Mouse (Mus musculus): ENCODE data around the gene Gng3.
"Not testable (repeated sequence)": the region's sequence is repeated elsewhere in the genome, so short reads cannot be mapped to it uniquely, and the experiment has no call there.

Gene Gng3

GRCm38 (mm10) chr19:8839103-8839907 is at the start of gene Gng3:
Gene Gng3, minus strand, starts transcription at chr19:8839194.
- peak; percentile 65 for DNase-seq (ENCODE audit: extremely low spot score)

GRCm38 (mm10) chr19:8887585-8888463 is 48.8 kb upstream of the Gng3 start:
- DNase-seq (ENCODE audit: extremely low spot score): peak; percentile 40

GRCm38 (mm10) chr19:8886916-8887584 is 48.1 kb upstream of the Gng3 start:
- DNase-seq (ENCODE audit: extremely low spot score): peak; percentile 54

GRCm38 (mm10) chr19:8883616-8884015 is 44.6 kb upstream of the Gng3 start, which contains the start of the genes Lbhd1 and Gm49403:
Gene Lbhd1, plus strand, starts transcription at chr19:8883732.
Gene Gm49403, plus strand, starts transcription at chr19:8883930.
- no peak for DNase-seq (ENCODE audit: extremely low spot score)

- no peak for DNase-seq (ENCODE audit: extremely low spot score)
These were observed 42.0 kb upstream of the Gng3 start for GRCm38 (mm10) chr19:8881034-8881392.

- DNase-seq (ENCODE audit: extremely low spot score): peak; percentile 88
These were observed 41.5 kb upstream of the Gng3 start, which contains the start of gene Uqcc3 for GRCm38 (mm10) chr19:8880311-8881033. Gene Uqcc3, minus strand, starts transcription at chr19:8880923.

- DNase-seq (ENCODE audit: extremely low spot score): no peak
These were observed 36.0 kb upstream of the Gng3 start for GRCm38 (mm10) chr19:8875031-8875430.

GRCm38 (mm10) chr19:8872266-8872840 is 33.4 kb upstream of the Gng3 start:
- no peak for DNase-seq (ENCODE audit: extremely low spot score)

- peak; percentile 97 for DNase-seq (ENCODE audit: extremely low spot score)
These were observed 32.5 kb upstream of the Gng3 start, which contains the start of gene Ubxn1 for GRCm38 (mm10) chr19:8871267-8872186. Gene Ubxn1, plus strand, starts transcription at chr19:8871496.

- no peak for DNase-seq (ENCODE audit: extremely low spot score)
These were observed 31.8 kb upstream of the Gng3 start for GRCm38 (mm10) chr19:8870838-8871237.

- DNase-seq (ENCODE audit: extremely low spot score): not testable (repeated sequence)
These were observed 31.4 kb upstream of the Gng3 start for GRCm38 (mm10) chr19:8870381-8870780.

GRCm38 (mm10) chr19:8864265-8864664 is 25.3 kb upstream of the Gng3 start:
- no peak for DNase-seq (ENCODE audit: extremely low spot score)

- no peak for DNase-seq (ENCODE audit: extremely low spot score)
These were observed 20.0 kb upstream of the Gng3 start for GRCm38 (mm10) chr19:8859018-8859417.

- DNase-seq (ENCODE audit: extremely low spot score): peak; percentile 21
These were observed 18.7 kb upstream of the Gng3 start for GRCm38 (mm10) chr19:8857689-8858088.

- DNase-seq (ENCODE audit: extremely low spot score): no peak
These were observed 14.1 kb upstream of the Gng3 start for GRCm38 (mm10) chr19:8853117-8853516.

GRCm38 (mm10) chr19:8852236-8852928 is 13.4 kb upstream of the Gng3 start:
- no peak for DNase-seq (ENCODE audit: extremely low spot score)

GRCm38 (mm10) chr19:8851639-8852038 is 12.6 kb upstream of the Gng3 start:
- DNase-seq (ENCODE audit: extremely low spot score): no peak

- DNase-seq (ENCODE audit: extremely low spot score): peak; percentile 44
These were observed 11.5 kb upstream of the Gng3 start, which contains the start of gene Lrrn4cl for GRCm38 (mm10) chr19:8850402-8850901. Gene Lrrn4cl, plus strand, starts transcription at chr19:8850768.

- no peak for DNase-seq (ENCODE audit: extremely low spot score)
These were observed 9.4 kb upstream of the Gng3 start for GRCm38 (mm10) chr19:8848356-8848755.
